Mouse (Mus musculus) 3134 (cell line): Measurements from ENCODE around the gene Spata32.
A peak's percentile ranks its signal among the peaks of the same experiment; 100 is the strongest.

Experiments used
- DNase-seq: peaks from one replicate; pipeline ENCODE4 v3.0.0-alpha.2; 2011; ENCODE audit warnings: low spot score; ENCODE audit not compliant: insufficient read length; ENCODE audit errors: extremely low read depth

The Spata32 gene

DNA sequence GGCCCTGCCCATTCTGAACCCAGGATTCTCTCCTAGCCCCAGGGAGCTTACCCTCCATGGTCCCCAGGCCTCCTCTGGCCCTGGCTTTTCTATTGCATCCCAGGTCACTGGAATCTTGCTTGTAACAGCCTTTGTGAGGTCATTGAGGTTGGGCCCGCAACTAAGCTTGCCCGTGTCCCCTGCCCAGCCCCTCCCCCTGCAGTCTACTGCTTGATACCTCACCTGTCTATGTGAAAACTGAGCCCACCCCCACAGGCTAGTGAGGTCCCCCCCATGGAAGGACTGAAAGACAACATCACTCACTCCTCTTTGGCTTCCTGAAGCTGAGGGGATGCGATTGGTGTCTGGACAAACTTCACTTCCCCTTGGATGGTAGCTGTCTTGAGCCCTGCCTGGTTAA, 9.8 kb downstream of the Spata32 start, which contains the start of gene 1700023F06Rik:
TSS of gene 1700023F06Rik (minus strand) at position 101 of the 400 bp plus-strand sequence.
- DNase-seq, result no peak

GRCm38 (mm10) chr11:103206203-103206602, 12.0 kb downstream of the Spata32 start:
- DNase-seq, result no peak

GRCm38 (mm10) chr11:103202376-103202775, 15.9 kb downstream of the Spata32 start:
- no peak for DNase-seq

DNA sequence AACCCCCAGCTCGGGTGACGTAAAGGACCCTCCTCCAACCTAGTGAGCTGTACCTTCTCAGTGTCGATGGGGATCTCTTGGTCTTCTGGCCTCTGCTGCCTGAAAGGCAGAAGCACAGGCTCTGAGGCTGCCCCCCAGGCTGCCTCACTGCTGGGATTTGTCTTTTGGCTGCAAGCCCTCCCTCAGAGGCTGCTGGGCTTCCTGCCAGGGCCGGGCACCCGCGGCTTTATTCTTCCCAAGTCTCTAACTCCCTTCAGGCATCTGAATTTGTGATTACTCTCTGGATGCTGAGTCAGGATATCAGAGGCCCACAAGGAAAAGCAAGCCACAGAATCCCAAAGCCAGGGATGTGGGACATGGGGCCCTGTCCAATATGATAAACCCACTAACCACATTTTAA, 16.6 kb downstream of the Spata32 start:
- DNase-seq, result peak; percentile 84

GRCm38 (mm10) chr11:103198911-103199803, 19.1 kb downstream of the Spata32 start:
- DNase-seq, result no peak

DNA sequence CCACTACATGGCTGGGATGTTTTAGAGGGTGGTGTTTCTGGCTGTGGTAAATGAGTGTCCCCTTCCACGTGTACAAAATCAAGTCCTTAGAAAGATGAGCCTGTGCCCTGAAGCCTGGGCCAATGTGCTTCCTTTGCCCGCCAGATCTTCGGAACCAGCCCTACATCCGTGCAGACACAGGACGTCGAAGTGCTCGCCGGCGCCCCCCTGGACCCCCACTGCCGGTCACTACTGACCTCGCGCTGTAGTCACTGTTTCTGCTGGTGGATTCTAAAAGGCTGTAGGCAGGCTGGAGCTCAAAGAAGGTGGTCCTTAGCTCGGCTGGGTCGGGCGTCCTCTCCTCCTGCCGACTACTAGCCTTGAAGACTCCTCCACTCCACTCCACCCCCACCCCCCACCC, 19.9 kb downstream of the Spata32 start:
- no peak for DNase-seq

DNA sequence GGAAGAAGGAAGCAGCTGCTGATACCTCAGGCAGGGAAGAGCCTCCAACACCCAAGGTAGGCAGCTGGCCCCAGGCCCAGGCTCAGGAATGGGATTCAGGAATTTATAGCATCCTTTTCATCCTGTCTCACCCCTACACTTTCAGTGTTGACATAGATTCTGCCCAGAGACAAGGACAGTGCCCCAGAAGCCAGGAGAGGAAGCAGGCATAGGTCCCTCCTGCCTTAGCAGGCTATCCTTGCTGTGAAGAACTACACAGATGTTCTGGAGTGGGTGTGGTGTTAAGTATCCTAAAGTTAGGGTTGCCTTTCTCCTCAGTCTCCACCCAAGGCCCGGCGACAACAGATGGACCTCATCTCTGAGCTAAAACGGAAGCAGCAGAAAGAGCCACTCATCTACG, 20.9 kb downstream of the Spata32 start:
- DNase-seq, result no peak

- no peak for DNase-seq
These were observed 22.6 kb downstream of the Spata32 start for GRCm38 (mm10) chr11:103195656-103196055.

GRCm38 (mm10) chr11:103195236-103195635, 23.0 kb downstream of the Spata32 start:
- no peak for DNase-seq

DNA sequence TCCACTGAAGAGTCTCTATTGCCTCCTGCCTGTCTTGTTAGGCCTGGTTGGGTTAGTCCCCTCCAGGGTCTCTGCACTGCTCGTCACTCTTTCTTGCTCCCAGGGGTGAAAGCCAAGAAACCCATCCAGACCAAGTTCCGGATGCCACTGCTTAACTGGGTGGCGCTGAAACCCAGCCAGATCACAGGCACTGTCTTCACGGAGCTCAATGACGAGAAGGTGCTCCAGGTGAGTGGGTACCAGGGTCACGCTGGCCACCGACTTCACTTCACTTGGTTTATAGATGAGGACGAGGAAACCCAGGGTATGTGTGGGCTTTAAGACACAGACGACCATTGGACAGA, 24.4 kb downstream of the Spata32 start:
- DNase-seq, result no peak

GRCm38 (mm10) chr11:103192956-103193824, 25.0 kb downstream of the Spata32 start:
- DNase-seq, result no peak

DNA sequence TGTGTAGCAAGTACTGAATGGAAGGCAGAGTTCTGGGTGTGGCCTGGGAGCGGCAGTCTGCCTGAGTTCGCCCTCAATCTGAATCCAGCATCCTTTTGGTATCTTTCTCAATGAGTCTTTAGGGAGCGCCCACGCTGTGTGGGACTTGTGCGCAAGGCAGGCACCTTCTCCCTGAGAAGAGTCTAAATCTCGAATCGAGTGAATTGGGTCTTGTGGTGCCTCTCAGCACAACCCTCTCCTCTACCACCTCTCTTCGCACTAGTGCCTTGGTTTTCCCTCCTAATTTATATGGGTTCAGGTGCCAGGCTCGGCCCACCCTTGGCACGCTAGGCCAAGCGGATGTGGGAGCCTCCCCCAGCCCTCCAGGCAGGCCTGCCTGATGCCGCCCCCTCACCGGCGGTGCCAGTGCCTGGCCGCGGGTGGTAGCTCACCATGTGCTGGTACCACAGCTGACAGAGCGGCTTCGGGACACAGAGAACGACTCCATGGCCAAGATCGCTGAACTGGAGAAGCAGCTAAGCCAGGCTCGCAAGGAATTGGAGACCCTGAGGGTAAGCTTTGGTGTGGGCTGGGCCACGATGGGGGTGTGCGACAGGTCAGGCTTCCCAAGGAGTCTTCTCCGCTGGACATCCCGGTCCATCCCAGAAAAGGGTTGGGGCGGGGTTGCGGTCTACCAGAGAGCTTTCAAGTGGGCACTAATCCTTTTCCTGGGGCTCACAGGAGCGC, 25.8 kb downstream of the Spata32 start:
- no peak for DNase-seq

GRCm38 (mm10) chr11:103184891-103185290, 33.3 kb downstream of the Spata32 start:
- no peak for DNase-seq

DNA sequence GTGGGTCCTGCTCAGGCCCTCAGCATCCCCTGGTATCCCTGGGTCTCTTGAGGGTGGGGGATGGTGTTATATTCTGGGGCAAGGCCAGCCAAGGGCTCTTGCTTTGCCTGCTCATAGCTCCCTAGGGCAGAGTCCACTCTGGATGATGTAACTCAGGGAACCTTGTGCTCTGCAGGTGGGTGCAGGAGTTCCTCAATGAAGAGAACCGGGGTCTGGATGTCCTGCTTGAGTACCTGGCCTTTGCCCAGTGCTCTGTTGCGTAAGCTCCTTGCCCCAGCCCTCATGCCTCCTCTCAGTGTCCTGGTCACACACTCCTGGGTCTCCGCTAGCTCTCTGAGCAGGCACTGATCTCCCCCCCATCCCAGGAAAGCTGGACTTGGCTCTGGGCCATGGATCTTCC, 36.3 kb downstream of the Spata32 start:
- no peak for DNase-seq

- DNase-seq, result no peak
These were observed 36.9 kb downstream of the Spata32 start for GRCm38 (mm10) chr11:103181349-103181748.

GRCm38 (mm10) chr11:103180426-103180825, 37.8 kb downstream of the Spata32 start:
- no peak for DNase-seq

GRCm38 (mm10) chr11:103178748-103179147, 39.5 kb downstream of the Spata32 start:
- no peak for DNase-seq

- no peak for DNase-seq
These were observed 40.3 kb downstream of the Spata32 start for GRCm38 (mm10) chr11:103177815-103178485.

DNA sequence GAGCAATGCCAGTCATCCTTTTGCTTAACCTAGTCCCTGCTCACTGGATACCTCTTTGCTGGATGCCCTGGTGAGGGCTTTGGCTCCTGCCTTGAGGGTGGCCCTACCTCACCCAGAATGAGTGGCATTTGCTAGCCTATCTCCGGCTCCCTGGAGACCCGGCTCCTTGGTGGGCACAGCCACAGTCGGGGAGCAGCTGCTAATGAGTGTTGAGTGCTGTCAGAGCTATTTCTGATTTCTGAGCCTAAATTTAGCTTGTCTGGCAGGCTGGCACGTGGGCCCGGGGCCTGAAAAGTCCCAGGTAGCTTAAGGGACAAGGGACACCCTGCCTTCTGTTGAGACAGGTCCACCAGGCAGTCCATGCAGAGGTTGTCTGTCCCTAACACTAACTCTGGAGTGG, 41.0 kb downstream of the Spata32 start:
- DNase-seq, result no peak

DNA sequence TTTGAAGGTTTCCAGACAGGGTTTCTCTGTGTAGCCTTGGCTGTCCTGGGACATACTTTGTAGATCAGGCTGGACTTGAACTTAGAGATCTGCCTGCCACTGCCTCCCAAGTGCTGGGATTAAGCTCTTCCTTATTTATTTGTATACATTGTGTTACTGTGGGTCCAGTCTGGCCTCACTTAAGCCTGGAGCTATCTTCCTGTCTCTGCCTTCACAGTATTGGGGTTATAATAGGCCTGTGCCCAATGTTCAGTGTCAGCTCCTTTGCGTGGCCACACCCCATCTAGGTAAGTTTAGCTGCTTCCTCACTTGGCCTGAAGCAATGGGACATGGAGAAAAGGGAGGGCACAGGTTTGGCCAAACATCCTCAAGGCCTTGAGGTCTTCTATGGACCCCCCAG, 41.7 kb downstream of the Spata32 start:
- DNase-seq, result no peak
